Mouse (Mus musculus): ENCODE data around the gene Dus4l. TPM values are rescaled to one million over a fixed set of nuclear protein-coding genes. Genes with fewer than 3 reads are reported as not detected.
"Not testable (repeated sequence)": the region's sequence is repeated elsewhere in the genome, so short reads cannot be mapped to it uniquely, and the experiment has no call there.

The Dus4l gene
- polyA plus RNA-seq, 1 experiment from 2014 or later = 8.9 TPM

- ATAC-seq (ENCODE audit: low read depth) (no peak), DNase-seq (ENCODE audit: low spot score) (no peak)
- Histone ChIP-seq H3K27me3 (replicated peaks; ENCODE audit: control insufficient read depth, insufficient read depth, low read length) (no peaks in the 10 kb centered on the region), H3K4me3 (ENCODE audit: low read depth, low read length) (no peak overlapping the region), H3K4me1 (ENCODE audit: control insufficient read depth, insufficient read depth, low read length) (peaks cover 10% of the 10 kb centered on the region), H3K9me3 (ENCODE audit: control insufficient read depth, low read length) (no peaks in the 10 kb centered on the region), H3K9ac (ENCODE audit: low read depth, low read length) (no peak overlapping the region), H3K36me3 (ENCODE audit: control insufficient read depth, insufficient read depth, low read length) (peaks cover 2% of the 10 kb centered on the region; the same call in 1 of the 2 replicates), H3K27ac (replicated peaks; ENCODE audit: low read depth, low read length) (no peak overlapping the region), H3K4me2 (ENCODE audit: low read depth, low read length) (no peak overlapping the region)
- WGBS = 100% methylated on average over 2 of the region's 2 CpGs
These were observed 2.2 kb upstream of the Dus4l start for GRCm38 (mm10) chr12:31656841-31657240.

- peak; percentile 79 for ATAC-seq (ENCODE audit: low read depth)
- Histone ChIP-seq H3K36me3 (ENCODE audit: control insufficient read depth, insufficient read depth, low read length) (peaks cover 4% of the 10 kb centered on the region; the same call in 1 of the 2 replicates), H3K4me2 (ENCODE audit: low read depth, low read length) (peak overlapping the region; percentile 65), H3K9me3 (ENCODE audit: control insufficient read depth, low read length) (no peaks in the 10 kb centered on the region), H3K27ac (replicated peaks; ENCODE audit: low read depth, low read length) (peak overlapping the region; percentile 83), H3K9ac (ENCODE audit: low read depth, low read length) (peak overlapping the region; percentile 86), H3K4me1 (ENCODE audit: control insufficient read depth, insufficient read depth, low read length) (peaks cover 10% of the 10 kb centered on the region), H3K27me3 (replicated peaks; ENCODE audit: control insufficient read depth, insufficient read depth, low read length) (no peaks in the 10 kb centered on the region), H3K4me3 (ENCODE audit: low read depth, low read length) (peak overlapping the region; percentile 79)
- under 1% methylated on average over 26 of the region's 29 CpGs for WGBS
- peak; percentile 51 for DNase-seq (ENCODE audit: low spot score)
These were observed 395 bp upstream of the Dus4l start for GRCm38 (mm10) chr12:31654965-31655477.

GRCm38 (mm10) chr12:31653611-31654010 is 1.0 kb downstream of the Dus4l start:
- Histone ChIP-seq H3K27me3 (replicated peaks; ENCODE audit: control insufficient read depth, insufficient read depth, low read length) (no peaks in the 10 kb centered on the region), H3K9ac (ENCODE audit: low read depth, low read length) (no peak overlapping the region), H3K36me3 (ENCODE audit: control insufficient read depth, insufficient read depth, low read length) (peaks cover 4% of the 10 kb centered on the region; the same call in 1 of the 2 replicates), H3K9me3 (ENCODE audit: control insufficient read depth, low read length) (no peaks in the 10 kb centered on the region), H3K27ac (replicated peaks; ENCODE audit: low read depth, low read length) (no peak overlapping the region), H3K4me1 (ENCODE audit: control insufficient read depth, insufficient read depth, low read length) (peaks cover 10% of the 10 kb centered on the region), H3K4me3 (ENCODE audit: low read depth, low read length) (peak overlapping the region; percentile 79), H3K4me2 (ENCODE audit: low read depth, low read length) (peak overlapping the region; percentile 65)
- no peak for ATAC-seq (ENCODE audit: low read depth)
- DNase-seq (ENCODE audit: low spot score) = no peak
- 71% methylated on average over 5 of the region's 5 CpGs for WGBS

GRCm38 (mm10) chr12:31635240-31635607 is 19.4 kb downstream of the Dus4l start:
- H3K27ac ChIP-seq (replicated peaks; ENCODE audit: low read depth, low read length) = no peak overlapping the region
- ATAC-seq (ENCODE audit: low read depth) (no peak), DNase-seq (ENCODE audit: low spot score) (no peak)
- H3K9ac ChIP-seq (ENCODE audit: low read depth, low read length) = peak overlapping the region; percentile 83; the same call in 1 of the 2 replicates
- no peaks in the 10 kb centered on the region for H3K9me3 ChIP-seq (ENCODE audit: control insufficient read depth, low read length)
- no peak overlapping the region for H3K4me3 ChIP-seq (ENCODE audit: low read depth, low read length)
- peak overlapping the region; percentile 88; the same call in 1 of the 2 replicates for H3K4me2 ChIP-seq (ENCODE audit: low read depth, low read length)
- no peaks in the 10 kb centered on the region for H3K27me3 ChIP-seq (replicated peaks; ENCODE audit: control insufficient read depth, insufficient read depth, low read length)
- 84% methylated on average over 3 of the region's 3 CpGs for WGBS
- H3K36me3 ChIP-seq (ENCODE audit: control insufficient read depth, insufficient read depth, low read length) = 0 out of 2 replicates have a peak, but pooled peaks cover 3% of the 10 kb centered on the region
- H3K4me1 ChIP-seq (ENCODE audit: control insufficient read depth, insufficient read depth, low read length) = peaks cover 6% of the 10 kb centered on the region; the same call in 1 of the 2 replicates

- ATAC-seq (ENCODE audit: low read depth) (peak; percentile 94), DNase-seq (ENCODE audit: low spot score) (peak; percentile 82)
- peak within 1 kb of the TSS; percentile 64 for H3K4me3 ChIP-seq (ENCODE audit: low read depth, low read length)
- 3% methylated on average over 49 of the region's 73 CpGs for WGBS
- H3K27me3 ChIP-seq (replicated peaks; ENCODE audit: control insufficient read depth, insufficient read depth, low read length) = no peaks in the 10 kb centered on the region
- no peaks in the 10 kb centered on the region for H3K36me3 ChIP-seq (ENCODE audit: control insufficient read depth, insufficient read depth, low read length)
- peak within 1 kb of the TSS; percentile 83 for H3K9ac ChIP-seq (ENCODE audit: low read depth, low read length)
- no peaks in the 10 kb centered on the region for H3K9me3 ChIP-seq (ENCODE audit: control insufficient read depth, low read length)
- H3K4me1 ChIP-seq (ENCODE audit: control insufficient read depth, insufficient read depth, low read length) = peaks cover 6% of the 10 kb centered on the region; the same call in 1 of the 2 replicates
- peak within 1 kb of the TSS; percentile 88 for H3K4me2 ChIP-seq (ENCODE audit: low read depth, low read length)
- peak within 1 kb of the TSS; percentile 67 for H3K27ac ChIP-seq (replicated peaks; ENCODE audit: low read depth, low read length)
These were observed 20.0 kb downstream of the Dus4l start, which contains the start of gene Bcap29 for GRCm38 (mm10) chr12:31634343-31635239. Gene Bcap29, minus strand, starts transcription at chr12:31634658.

GRCm38 (mm10) chr12:31633970-31634342 is 20.7 kb downstream of the Dus4l start:
- Histone ChIP-seq H3K4me3 (ENCODE audit: low read depth, low read length) (peak overlapping the region; percentile 64), H3K4me1 (ENCODE audit: control insufficient read depth, insufficient read depth, low read length) (peaks cover 6% of the 10 kb centered on the region; the same call in 1 of the 2 replicates), H3K9ac (ENCODE audit: low read depth, low read length) (peak overlapping the region; percentile 83), H3K9me3 (ENCODE audit: control insufficient read depth, low read length) (no peaks in the 10 kb centered on the region), H3K27me3 (replicated peaks; ENCODE audit: control insufficient read depth, insufficient read depth, low read length) (no peaks in the 10 kb centered on the region), H3K4me2 (ENCODE audit: low read depth, low read length) (peak overlapping the region; percentile 88), H3K36me3 (ENCODE audit: control insufficient read depth, insufficient read depth, low read length) (no peaks in the 10 kb centered on the region), H3K27ac (replicated peaks; ENCODE audit: low read depth, low read length) (peak overlapping the region; percentile 67; the same call in 1 of the 2 replicates)
- DNase-seq (ENCODE audit: low spot score) (peak; percentile 26), ATAC-seq (ENCODE audit: low read depth) (peak; percentile 23; the same call in 1 of the 2 replicates)
- WGBS = 8% methylated on average over 13 of the region's 13 CpGs

GRCm38 (mm10) chr12:31628396-31628795 is 26.2 kb downstream of the Dus4l start:
- H3K27me3 ChIP-seq (replicated peaks; ENCODE audit: control insufficient read depth, insufficient read depth, low read length); H3K9ac ChIP-seq (ENCODE audit: low read depth, low read length); H3K4me1 ChIP-seq (ENCODE audit: control insufficient read depth, insufficient read depth, low read length); H3K27ac ChIP-seq (replicated peaks; ENCODE audit: low read depth, low read length); H3K4me3 ChIP-seq (ENCODE audit: low read depth, low read length); DNase-seq (ENCODE audit: low spot score); H3K9me3 ChIP-seq (ENCODE audit: control insufficient read depth, low read length); H3K4me2 ChIP-seq (ENCODE audit: low read depth, low read length); ATAC-seq (ENCODE audit: low read depth): not testable (repeated sequence)
- WGBS = 91% methylated on average over 9 of the region's 9 CpGs
- H3K36me3 ChIP-seq (ENCODE audit: control insufficient read depth, insufficient read depth, low read length) = peaks cover 19% of the 10 kb centered on the region; the same call in 1 of the 2 replicates

GRCm38 (mm10) chr12:31625016-31625415 is 29.6 kb downstream of the Dus4l start:
- no peaks in the 10 kb centered on the region for H3K9me3 ChIP-seq (ENCODE audit: control insufficient read depth, low read length)
- H3K4me1 ChIP-seq (ENCODE audit: control insufficient read depth, insufficient read depth, low read length) = no peaks in the 10 kb centered on the region
- no peak overlapping the region for H3K4me2 ChIP-seq (ENCODE audit: low read depth, low read length)
- no peaks in the 10 kb centered on the region for H3K27me3 ChIP-seq (replicated peaks; ENCODE audit: control insufficient read depth, insufficient read depth, low read length)
- WGBS = 89% methylated on average over 1 of the region's 1 CpGs
- peaks cover 19% of the 10 kb centered on the region; the same call in 1 of the 2 replicates for H3K36me3 ChIP-seq (ENCODE audit: control insufficient read depth, insufficient read depth, low read length)
- ATAC-seq (ENCODE audit: low read depth) (no peak), DNase-seq (ENCODE audit: low spot score) (no peak)
- H3K4me3 ChIP-seq (ENCODE audit: low read depth, low read length) = no peak overlapping the region
- no peak overlapping the region for H3K9ac ChIP-seq (ENCODE audit: low read depth, low read length)
- H3K27ac ChIP-seq (replicated peaks; ENCODE audit: low read depth, low read length) = no peak overlapping the region
